Mouse (Mus musculus) megakaryocyte-erythroid progenitor cell, adult 5-6 weeks (primary cell): ENCODE data around the gene Gpcpd1. TPM values are rescaled to one million over a fixed set of nuclear protein-coding genes. Genes with fewer than 3 reads are reported as not detected.
"Not testable (repeated sequence)": the region's sequence is repeated elsewhere in the genome, so short reads cannot be mapped to it uniquely, and the experiment has no call there.

Experiments used
- ATAC-seq: replicated peaks from 2 replicates; pipeline ENCODE4 v1.8.0; 2016; ENCODE audit warnings: mild to moderate bottlenecking, inconsistent platforms; ENCODE audit not compliant: severe bottlenecking, poor library complexity, low FRiP score, low TSS enrichment
- total RNA-seq, 2 experiments: library from RNA; stranded (forward) in 1 of 2; stranded (reverse) in 1 of 2; fragments of 200-1000, 215-1000 nt in 1 of 2; fragments of >200 nt in 1 of 2; fragmentation: Nextera tagmentation in 1 of 2; gene quantifications; 2 replicates each; pipeline ENCODE4 v1.2.3; 2014 to 2017

Gene Gpcpd1
- total RNA-seq, 2 experiments from 2014 or later, result 15.5 to 18.6 TPM

DNA sequence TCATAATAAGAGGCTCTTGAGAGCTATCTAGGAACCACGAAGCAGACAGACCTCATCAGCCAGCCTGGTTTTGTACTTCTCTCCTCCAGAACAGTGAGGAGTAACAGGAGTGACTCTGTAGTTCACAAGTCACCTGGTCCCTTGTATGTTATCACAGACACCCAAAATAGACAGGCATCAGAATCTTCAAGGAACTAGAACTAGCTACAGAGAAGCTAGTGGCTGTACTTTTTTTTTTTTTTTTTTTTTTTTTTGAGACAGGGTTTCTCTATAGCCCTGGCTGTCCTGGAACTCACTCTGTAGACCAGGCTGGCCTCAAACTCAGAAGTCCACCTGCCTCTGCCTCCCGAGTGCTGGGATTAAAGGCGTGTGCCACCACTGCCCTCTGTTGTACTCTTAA, 4.0 kb upstream of the Gpcpd1 start:
- not testable (repeated sequence) for ATAC-seq

DNA sequence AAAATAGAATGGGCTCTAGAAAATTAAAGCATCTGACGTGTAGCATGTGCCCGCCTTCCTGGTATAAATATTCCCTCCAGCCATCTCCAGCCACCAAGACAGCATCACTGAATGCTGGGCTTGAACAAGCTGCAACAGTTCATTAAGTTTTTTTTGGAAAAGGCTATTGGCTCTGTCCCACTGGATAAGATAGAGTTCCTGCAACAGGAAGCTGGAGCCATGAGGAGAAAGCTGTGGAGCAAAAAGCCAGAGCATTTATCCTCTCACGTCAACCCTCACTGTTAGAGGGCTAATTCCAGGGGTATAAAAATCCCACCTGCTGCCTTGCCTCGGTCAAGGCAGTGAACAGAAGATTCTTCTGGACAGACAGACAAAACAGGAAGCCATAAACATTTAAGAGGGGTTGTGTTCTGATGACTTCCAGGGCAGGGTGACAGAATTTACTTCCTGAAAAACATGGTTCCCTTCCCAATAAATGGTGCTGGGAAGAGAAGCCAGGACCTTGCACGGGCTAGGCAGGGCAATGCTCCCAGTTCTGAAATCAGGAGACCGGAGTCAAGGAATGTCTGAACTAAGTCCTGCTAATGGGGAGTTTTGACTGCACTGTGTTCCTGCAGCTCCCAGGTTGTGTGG, 2.5 kb upstream of the Gpcpd1 start:
- no peak for ATAC-seq

DNA sequence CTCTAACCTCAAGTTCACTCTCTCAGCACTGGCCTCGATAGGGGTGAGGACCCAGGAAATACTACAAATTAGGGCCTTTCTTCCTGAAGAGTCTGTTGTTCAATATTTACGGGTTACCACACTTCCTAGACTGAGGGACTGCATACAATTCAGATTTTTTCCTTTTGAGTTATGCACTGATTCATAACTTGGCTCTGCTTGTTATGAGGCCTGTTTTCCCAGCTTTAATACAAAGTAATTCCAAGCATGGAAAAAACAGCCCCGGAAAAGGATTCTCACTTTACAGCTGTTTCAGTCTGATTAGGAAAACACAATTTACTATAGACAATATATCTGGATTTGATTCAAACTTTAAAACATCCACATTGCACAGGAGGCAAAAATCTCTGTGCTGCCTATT, 1.5 kb downstream of the Gpcpd1 start:
- ATAC-seq, result no peak

GRCm38 (mm10) chr2:132584191-132584590, 3.3 kb downstream of the Gpcpd1 start:
- ATAC-seq, result no peak

DNA sequence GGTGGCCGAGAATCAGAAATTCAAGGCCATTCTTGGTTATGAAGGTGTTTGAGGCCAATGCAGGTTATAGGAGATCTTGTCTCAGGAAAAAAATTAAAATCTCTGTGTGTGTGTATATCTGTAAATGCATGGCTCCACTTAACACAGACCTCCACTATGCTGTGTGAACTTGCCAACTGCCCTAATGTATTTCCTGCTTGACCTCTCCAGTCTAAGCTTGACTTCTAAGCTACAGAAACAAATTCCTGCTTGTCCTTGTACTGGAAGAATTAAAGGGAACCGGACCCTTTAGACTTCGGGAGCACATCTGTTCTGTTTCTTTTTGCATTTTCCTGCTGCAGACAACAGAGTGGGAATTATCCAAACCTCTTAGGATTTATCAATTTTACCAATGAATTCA, 4.4 kb downstream of the Gpcpd1 start:
- no peak for ATAC-seq

- ATAC-seq, result peak; percentile 52
Observed at GRCm38 (mm10) chr2:132582227-132582626, 5.3 kb downstream of the Gpcpd1 start.

DNA sequence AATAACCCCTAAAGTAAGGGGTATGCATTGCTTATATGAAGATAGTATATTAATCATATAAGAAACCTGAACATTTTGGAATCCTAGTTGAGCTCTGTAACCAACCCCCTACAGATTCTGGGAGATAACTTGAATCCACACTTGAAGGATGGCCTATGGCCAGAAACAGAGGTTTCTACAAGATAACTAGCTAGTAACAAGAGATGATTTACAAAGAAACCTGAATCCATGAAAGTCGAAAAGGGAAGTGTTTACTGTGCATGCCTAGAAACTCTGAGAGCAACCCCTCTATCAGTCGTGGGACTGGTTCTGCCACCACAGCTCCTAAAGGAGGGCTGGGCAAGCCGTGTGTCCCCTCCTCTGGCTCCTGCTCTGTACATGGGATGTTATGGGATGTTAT, 7.8 kb downstream of the Gpcpd1 start:
- ATAC-seq, result no peak

DNA sequence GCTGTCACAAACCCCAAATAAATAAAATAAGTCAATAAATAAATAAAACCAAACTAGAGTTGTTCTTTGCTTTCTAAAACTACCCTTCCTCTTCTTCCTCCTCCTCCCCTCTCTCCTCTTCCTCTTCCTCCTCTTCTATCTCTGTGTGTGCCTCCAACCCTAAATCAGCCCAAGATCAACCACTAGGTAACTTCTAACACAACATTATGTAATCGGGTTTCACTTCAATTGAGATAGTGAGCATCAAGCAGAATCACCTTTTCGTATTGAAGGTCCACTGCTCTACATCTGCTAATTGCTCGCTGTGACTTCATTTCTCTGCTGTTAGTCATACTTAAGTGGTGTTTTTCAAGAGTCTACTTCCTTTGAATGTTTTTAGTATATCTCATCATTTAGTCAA, 8.8 kb downstream of the Gpcpd1 start:
- ATAC-seq, result no peak

DNA sequence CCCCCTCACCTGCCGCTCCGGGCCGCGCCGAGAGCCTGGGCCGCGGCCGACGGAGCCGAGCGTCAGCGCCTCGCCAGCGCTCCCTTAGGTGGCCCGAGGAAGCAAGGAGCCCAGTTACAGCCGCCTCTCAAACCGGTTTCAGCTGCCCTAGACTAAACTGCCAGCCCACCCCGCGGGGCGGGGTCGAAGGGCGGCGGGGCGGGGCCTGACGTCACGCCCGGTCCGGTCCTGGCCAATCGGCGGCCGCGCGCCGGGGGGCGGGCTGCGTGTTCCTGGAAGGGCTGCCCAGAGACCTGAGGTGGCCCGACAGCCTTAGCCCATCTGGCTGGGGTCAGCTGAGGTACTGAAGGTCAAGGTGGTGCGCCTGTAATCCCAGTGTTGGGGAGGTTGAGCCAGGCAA, 9.5 kb downstream of the Gpcpd1 start:
- peak; percentile 87 for ATAC-seq

DNA sequence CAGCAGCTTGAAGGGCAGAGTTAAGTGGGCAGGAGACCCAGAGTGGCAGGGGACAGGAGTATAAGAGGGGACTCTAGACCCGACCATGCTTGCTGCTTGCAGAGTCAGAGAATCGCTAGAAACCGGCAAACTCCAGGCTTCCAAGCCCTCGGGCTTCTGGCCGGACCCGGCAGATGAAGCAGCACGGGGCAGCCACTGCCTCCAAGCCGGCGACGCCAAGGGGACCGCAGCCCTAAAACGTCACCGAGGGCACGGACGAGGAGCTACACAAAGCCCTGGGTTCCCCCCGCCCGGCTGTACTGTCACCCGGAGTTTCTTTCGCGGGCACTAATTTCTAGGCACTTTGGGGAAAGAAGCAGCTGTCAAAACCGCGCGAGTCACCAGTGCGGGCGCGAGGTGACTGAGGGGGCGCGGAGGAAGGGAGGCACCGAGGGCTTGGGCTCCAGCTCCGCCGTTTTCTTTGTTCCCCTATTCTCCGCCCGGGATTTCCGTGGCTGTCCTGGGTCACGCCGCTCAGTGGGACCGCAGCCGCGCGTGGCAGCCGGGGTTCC, 10.0 kb downstream of the Gpcpd1 start:
- ATAC-seq, result peak; percentile 39

DNA sequence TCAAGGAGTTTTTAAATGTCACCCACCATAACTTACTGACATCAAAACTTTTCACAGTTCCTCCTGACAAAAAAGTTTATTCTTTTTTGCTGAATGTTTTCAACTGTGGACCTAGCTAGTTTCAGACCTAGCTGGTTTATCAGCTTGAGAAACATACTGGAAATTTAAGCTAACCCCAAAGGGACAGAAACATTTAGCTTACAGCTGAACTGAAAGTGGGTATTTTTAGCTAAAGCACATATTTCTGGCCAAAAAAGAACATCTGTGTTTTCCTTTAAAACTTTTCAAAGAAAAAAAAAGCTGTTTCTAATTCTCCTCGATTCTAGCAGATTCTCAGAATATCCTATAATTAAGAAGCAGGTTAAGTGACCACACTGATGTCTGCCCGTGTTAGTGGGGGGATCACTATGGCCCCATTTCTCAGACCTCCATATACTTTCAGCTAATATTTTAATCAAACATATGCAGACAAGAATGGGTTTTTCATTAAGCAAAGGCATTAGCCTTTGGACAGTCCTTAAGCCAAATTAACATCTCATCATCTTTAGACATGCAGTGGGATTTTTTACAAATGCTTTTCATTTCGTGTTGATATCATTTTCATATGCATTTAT, 10.9 kb downstream of the Gpcpd1 start:
- ATAC-seq, result no peak

DNA sequence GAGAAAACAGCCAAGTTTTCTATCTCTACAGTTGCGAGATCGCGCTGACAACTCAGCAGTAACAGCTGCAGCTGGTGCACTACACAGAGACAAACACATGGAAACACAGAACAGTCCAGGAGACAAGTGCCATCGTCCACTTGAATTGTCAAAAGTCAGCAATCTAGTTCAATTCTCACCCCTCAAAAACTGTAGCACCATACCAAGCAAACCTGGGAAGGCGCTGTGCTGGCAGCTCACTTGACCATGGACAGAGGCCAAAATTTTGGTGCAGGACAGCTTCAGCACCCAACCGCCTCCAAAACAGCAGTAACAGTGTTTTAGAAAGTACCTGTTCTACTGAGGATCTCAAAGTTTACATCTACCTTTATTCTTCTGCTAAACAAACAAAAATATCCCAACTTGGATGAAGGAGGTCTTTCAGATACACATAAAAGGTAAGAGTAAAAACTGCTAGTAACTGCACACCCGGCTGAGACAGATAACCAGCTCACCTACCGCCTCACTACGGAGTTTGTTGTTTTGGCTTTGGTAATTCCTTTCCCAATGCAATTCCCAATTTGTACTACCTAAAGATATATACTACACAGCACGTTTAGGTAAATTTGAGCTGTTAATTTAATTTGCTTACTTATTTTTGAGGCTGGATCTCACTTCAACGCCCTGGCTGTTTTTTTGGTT, 11.6 kb downstream of the Gpcpd1 start:
- ATAC-seq, result peak; percentile 29; the same call in 1 of the 2 replicates

DNA sequence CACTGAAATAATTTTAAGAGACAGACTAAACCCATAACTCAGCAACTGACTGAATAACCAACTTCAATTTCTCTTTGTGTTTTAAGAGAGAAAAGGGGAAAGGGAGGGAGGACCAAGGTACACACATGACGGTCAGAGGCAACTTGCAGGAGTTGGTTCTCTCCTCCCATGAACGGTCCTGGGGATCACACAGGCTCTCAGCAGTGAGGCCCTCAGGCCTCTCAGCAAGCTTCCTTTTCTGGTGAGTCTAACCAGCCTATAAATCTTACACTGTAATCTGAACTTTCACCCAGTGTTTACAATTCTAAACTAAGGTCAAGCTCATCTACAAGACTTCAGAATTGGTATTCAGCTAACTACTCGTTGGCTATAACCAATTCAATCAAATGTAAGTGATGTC, 12.3 kb downstream of the Gpcpd1 start:
- ATAC-seq, result no peak

DNA sequence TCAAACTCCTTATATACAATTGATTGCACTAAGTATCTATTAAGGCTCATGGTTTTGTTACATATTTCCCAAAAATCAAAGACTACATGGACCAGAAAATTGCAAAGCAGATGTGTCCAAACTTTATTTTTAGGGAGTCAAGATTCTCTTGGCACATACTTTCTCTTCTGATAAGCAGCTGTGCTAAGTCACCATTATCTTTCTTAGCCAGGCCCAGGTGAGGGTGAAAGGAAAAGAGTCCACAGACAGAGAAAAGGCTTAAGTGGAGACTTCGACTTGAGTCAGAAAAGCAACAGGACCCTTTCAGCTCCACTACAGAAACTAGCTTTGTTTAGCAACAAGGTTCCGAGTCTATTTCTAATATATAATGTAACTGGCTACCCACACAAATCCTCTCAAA, 14.2 kb downstream of the Gpcpd1 start:
- ATAC-seq, result peak; percentile 29; the same call in 1 of the 2 replicates

DNA sequence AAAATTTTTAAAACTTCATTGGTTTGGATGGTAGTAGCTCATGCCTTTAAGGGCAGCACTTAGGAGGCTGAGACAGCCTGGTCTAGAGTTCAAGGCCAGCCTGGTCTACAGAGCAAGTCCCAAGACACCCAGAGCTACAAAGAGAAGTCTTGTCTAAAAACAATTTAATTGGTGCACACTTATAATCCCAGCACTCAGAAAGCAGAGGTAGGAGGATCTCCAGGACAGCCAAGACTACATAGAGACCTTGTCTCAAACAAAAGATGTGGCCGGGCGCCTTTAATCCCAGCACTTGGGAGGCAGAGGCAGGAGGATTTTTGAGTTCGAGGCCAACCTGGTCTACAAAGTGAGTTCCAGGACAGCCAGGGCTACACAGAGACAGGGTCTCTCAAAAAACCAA, 14.9 kb downstream of the Gpcpd1 start:
- ATAC-seq, result no peak

DNA sequence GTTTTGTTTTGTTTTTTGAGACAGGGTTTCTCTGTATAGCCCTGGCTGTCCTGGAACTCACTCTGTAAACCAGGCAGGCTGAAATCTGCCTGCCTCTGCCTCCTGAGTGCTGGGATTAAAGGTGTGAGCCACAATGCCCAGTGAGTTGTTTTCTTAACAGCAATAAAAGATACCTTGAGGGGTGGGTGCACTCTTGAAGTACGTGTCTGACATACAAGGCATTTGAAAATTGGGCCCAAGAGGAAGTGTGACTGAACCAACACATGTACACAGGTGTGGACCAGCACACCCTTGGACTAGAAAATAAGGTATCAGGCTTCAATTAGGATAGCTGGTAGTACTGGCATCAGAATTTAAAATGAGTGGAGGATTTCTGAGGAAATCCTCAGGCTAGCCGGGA, 16.2 kb downstream of the Gpcpd1 start:
- no peak for ATAC-seq

DNA sequence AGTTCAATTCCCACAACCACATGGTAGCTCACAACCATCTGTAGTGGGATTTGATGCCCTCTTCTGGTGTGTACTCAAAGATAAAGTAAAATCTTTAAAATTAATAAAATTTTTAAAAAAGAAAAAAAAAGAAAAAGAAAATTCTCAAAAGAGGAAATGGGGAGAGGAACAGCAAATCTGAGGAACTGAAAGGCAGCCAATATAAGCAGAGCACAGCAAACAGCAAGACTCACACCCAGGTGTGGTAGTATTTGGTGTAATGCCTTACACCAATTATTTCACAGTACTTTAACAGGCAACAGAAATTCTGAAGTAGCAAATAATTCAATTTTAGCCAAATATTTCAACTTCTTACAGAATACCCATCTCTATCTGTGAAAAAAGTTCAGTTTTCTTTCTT, 16.7 kb downstream of the Gpcpd1 start:
- no peak for ATAC-seq

DNA sequence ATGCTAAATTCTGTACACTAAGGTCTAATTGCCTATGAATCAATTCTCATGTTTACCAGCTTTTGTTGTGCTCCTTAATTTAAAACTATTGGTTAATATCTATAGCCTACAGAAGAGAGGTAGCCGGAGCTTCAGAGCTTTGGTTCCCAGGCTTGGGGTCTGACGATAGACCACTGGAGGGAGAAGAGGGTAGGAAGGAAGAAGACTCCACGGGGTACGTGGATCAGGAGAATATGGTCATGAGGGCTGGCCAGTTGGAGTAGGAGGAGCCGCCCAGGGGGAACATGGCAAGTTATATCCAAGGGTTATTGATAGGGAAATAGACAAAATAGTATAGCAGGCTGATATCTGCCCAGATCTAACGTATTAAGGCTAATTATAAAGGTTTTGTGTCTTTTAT, 17.8 kb downstream of the Gpcpd1 start:
- no peak for ATAC-seq

GRCm38 (mm10) chr2:132567414-132567813, 20.1 kb downstream of the Gpcpd1 start:
- ATAC-seq, result no peak

DNA sequence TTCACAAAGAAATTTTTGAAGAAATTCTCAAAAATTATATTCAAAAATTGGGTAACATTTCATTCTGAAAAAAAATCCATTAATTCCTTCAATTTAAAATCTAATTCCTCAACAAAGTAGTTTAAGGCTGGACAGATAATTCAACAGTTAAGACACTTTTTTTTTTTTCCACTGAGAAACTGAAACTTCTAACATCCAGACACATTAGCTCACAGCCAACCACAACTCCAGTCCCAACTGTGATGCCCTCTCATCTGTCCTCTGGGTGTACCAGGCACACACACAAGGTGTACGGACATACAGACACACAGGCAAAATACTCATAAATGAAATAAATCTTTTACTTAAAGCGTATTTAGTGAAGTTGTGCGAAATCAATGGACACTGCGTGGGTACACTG, 25.7 kb downstream of the Gpcpd1 start:
- ATAC-seq, result no peak

- ATAC-seq, result 0 out of 2 replicates have a peak, but pooled peaks have one; percentile 47
Observed at GRCm38 (mm10) chr2:132527864-132528263, 59.7 kb downstream of the Gpcpd1 start.
